Comparison of ENCODE assay signal across 11 mouse cellular contexts in genomic region chr6:38251464-38251863, GRCm38 (mm10). TPM values are rescaled to one million over a fixed set of nuclear protein-coding genes. Genes with fewer than 3 reads are reported as not detected.
A peak's percentile ranks its signal among the peaks of the same experiment; 100 is the strongest.
DNase-seq lines count a peak whose midpoint lies in the region; ATAC-seq lines count a peak whose summit lies in the region.
"Had no signal": no experiment of that assay in that cellular context is flagged by ENCODE, and none has a peak within 500 bp of the region (broad histone marks: within the 10 kb centered on the region; RNA-seq: fewer than 3 reads in every experiment).

No protein-coding gene starts in this region.

- H3K4me2 ChIP-seq in forebrain, embryonic 15.5 days (replicated peaks) = peak overlapping the region; percentile 63
- peak overlapping the region; percentile 92 for H3K4me2 ChIP-seq in midbrain, embryonic 14.5 days (ENCODE audit: low read length)
- H3K4me2 ChIP-seq: heart, embryonic 15.5 days; liver, embryonic 11.5 days had no signal

- 55% methylated on average over 4 of the region's 4 CpGs for WGBS in forebrain, embryonic 15.5 days
- 53% methylated on average over 4 of the region's 4 CpGs for WGBS in midbrain, embryonic 14.5 days

- peaks cover 33% of the 10 kb centered on the region for H3K4me1 ChIP-seq in forebrain, embryonic 15.5 days
- peaks cover 40% of the 10 kb centered on the region for H3K4me1 ChIP-seq in midbrain, embryonic 14.5 days (ENCODE audit: control insufficient read depth, insufficient read depth, low read length)

- no peak overlapping the region for H3K27ac ChIP-seq in forebrain, embryonic 15.5 days (replicated peaks)
- H3K27ac ChIP-seq in midbrain, embryonic 14.5 days (replicated peaks; ENCODE audit: low read depth, low read length) = no peak overlapping the region
- H3K27ac ChIP-seq: heart, embryonic 15.5 days had no signal

- intact Hi-C loops in heart, postnatal 25 days (cut with DNase I) = no loop called here

- peak overlapping the region; percentile 74 for H3K4me3 ChIP-seq in forebrain, embryonic 15.5 days
- H3K4me3 ChIP-seq in midbrain, embryonic 14.5 days (replicated peaks; ENCODE audit: low read depth, low read length) = peak overlapping the region; percentile 85
- H3K4me3 ChIP-seq: heart, embryonic 15.5 days had no signal

- DNase-seq in cerebellum, adult 11-12 months = peak; percentile 61
- DNase-seq in cerebellum, adult 9-11 months = peak; percentile 61
- no peak for DNase-seq in midbrain, embryonic 14.5 days
- DNase-seq in adipocyte (ENCODE audit: low spot score) = no peak
- DNase-seq in kidney, adult 9 months = no peak
- DNase-seq in heart, postnatal 25 days (ENCODE audit: low spot score) = no peak
- DNase-seq: adrenal gland, postnatal 14 days had no signal

- H3K9me3 ChIP-seq in forebrain, embryonic 15.5 days = no peaks in the 10 kb centered on the region
- no peaks in the 10 kb centered on the region for H3K9me3 ChIP-seq in midbrain, embryonic 14.5 days (ENCODE audit: control insufficient read depth, low read length)
- H3K9me3 ChIP-seq: heart, embryonic 15.5 days had no signal

- ATAC-seq in cerebellum, adult (ENCODE audit: insufficient number of reproducible peaks, low FRiP score, low TSS enrichment) = no peak
- no peak for ATAC-seq in forebrain, embryonic 15.5 days (replicated peaks)
- ATAC-seq in midbrain, embryonic 14.5 days (ENCODE audit: low FRiP score, low TSS enrichment) = no peak

- H3K27me3 ChIP-seq in forebrain, embryonic 15.5 days = no peaks in the 10 kb centered on the region
- no peaks in the 10 kb centered on the region for H3K27me3 ChIP-seq in midbrain, embryonic 14.5 days (ENCODE audit: control insufficient read depth, insufficient read depth, low read length)
- H3K27me3 ChIP-seq: heart, embryonic 15.5 days had no signal

- no peaks in the 10 kb centered on the region for H3K36me3 ChIP-seq in forebrain, embryonic 15.5 days
- no peaks in the 10 kb centered on the region for H3K36me3 ChIP-seq in midbrain, embryonic 14.5 days (ENCODE audit: control insufficient read depth, insufficient read depth, low read length)
- H3K36me3 ChIP-seq: heart, embryonic 15.5 days had no signal

- no peak overlapping the region for H3K9ac ChIP-seq in forebrain, embryonic 15.5 days (replicated peaks)
- H3K9ac ChIP-seq in midbrain, embryonic 14.5 days (replicated peaks; ENCODE audit: low read length) = peak overlapping the region; percentile 25
- H3K9ac ChIP-seq: heart, embryonic 15.5 days had no signal

RNA-seq across cellular contexts. Expression of gene D630045J12Rik, which starts 2.3 kb away (rescaled TPM):
- 17.6 and 18.4 TPM in 2 replicates for polyA plus RNA-seq in forebrain, embryonic 15.5 days (2015; fragmentation: Nextera tagmentation; extraction: Ambion mirVana)
- polyA plus RNA-seq in midbrain, embryonic 14.5 days (2014; fragmentation: Nextera tagmentation; extraction: Ambion mirVana) = 19.6 and 21.5 TPM in 2 replicates
- total RNA-seq in heart, postnatal 25 days (2021) = 1 to 10 TPM; 1.2 to 1.7 TPM

RNA-seq across cellular contexts. Expression of gene Zc3hav1l, which starts 47.6 kb away (rescaled TPM):
- 6.6 and 6.8 TPM in 2 replicates for polyA plus RNA-seq in forebrain, embryonic 15.5 days (2015; fragmentation: Nextera tagmentation; extraction: Ambion mirVana)
- polyA plus RNA-seq in midbrain, embryonic 14.5 days (2014; fragmentation: Nextera tagmentation; extraction: Ambion mirVana) = 8.1 and 10.2 TPM in 2 replicates
- total RNA-seq in heart, postnatal 25 days (2021) = 1 to 10 TPM; 1.6 to 2.4 TPM

Comparison
In these comparisons a context has a peak if more than half of its experiments do, and no peak if none do; other contexts are left out.
1. DNase-seq: peak in cerebellum, adult 11-12 months (single experiment) and cerebellum, adult 9-11 months (single experiment); none in midbrain, embryonic 14.5 days (single experiment), adipocyte (single experiment), kidney, adult 9 months (single experiment) and heart, postnatal 25 days (single experiment).